Mouse (Mus musculus): Measurements from ENCODE around the gene Vmn1r5.
A peak's percentile ranks its signal among the peaks of the same experiment; 100 is the strongest.
"Not testable (repeated sequence)": the region's sequence is repeated elsewhere in the genome, so short reads cannot be mapped to it uniquely, and the experiment has no call there.

Gene Vmn1r5

DNA sequence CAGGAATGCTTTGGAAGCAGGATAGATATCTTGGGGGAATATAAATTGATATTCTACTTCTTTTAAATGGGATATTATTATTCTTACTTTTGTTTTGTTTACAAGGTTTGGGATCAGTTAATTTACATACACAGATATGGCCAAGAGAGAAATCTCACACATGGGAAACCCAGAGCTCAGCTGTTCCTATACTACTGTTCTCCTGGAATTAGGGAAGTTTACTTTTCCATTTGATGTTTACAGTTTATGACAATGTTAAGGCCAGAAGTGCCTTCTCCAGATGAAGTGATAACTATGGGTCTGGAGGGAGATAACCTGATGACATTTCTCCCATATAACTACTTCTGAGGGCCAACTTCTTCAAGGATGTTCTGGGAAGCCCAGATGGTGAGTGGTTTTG is at the start of gene Vmn1r5:
Vmn1r5 (plus strand) TSS at position 301 of the 400 bp plus-strand sequence.
- DNase-seq (ENCODE audit: low read depth, low spot score) = no peak

DNA sequence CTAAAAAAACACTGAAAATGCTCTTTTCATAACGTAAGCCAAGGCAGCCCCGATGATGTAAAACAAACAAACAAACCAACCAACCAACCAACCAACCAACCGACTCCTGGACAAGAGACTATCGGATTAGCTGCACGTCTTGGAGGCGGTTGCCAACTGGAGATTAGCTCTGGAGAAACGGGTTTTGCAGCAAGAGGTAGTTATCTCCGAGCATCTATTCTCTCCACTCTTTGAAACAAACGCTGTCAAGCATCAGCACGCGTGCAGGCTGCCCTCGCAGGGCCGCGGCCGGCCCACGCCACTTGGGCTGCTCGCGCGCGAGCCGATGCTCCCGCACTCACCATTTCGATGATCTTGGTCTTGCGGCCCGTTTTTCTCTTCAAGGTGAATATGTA is 46.7 kb upstream of the Vmn1r5 start:
- DNase-seq (ENCODE audit: low read depth, low spot score) = no peak

DNA sequence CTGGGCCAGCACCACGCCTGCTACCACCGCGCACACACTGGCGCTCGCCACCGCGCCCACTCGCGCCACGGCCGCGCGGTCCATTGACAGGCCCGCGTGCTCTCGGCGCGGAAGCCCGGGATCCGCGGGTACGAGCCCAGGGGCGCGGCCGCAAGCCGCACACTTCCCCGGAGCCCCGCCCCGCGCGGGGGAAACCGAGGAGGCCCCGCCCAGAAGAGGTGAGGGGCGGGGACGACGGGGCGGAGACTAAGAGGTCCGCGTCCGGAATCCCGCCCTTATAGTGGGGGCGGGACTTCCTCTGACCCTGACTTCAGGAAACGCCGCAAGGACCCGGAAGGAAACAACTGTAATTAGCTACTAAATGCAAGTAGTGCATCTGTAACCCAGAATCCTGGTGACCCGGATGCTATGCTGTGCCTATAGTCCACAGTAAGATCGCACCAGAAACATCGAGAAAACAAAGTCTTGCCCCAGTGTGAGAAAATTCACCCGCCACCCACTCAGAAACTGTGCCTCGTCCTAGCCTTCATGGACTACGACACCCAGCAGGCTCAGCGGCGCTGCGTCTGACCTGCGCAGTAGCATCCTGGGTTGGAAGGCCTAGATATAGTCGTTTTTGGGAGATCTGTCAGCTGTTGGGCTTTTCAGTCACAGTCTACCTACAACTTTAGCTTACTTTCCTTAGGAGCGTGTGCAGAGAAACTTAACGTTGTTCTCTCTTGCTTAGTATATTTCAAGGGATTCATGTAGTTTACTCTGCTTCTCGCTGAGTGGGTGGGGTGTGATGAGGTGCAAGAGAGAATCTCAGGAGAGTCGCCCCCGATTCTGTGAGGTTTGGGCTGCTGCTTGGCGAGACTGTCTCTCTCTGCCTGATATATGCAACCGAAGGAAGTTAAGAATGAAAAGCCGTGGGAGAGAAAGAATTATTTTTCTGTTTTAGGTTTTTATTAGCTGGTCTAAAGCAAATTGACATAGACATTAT is 46.1 kb upstream of the Vmn1r5 start, which contains the start of the genes Nt5c3 and Vmn1r4:
Nt5c3 (minus strand) TSS at position 207 of the 982 bp plus-strand sequence.
Vmn1r4 (plus strand) TSS at position 290 of the 982 bp plus-strand sequence.
- peak; percentile 95 for DNase-seq (ENCODE audit: low read depth, low spot score)

DNA sequence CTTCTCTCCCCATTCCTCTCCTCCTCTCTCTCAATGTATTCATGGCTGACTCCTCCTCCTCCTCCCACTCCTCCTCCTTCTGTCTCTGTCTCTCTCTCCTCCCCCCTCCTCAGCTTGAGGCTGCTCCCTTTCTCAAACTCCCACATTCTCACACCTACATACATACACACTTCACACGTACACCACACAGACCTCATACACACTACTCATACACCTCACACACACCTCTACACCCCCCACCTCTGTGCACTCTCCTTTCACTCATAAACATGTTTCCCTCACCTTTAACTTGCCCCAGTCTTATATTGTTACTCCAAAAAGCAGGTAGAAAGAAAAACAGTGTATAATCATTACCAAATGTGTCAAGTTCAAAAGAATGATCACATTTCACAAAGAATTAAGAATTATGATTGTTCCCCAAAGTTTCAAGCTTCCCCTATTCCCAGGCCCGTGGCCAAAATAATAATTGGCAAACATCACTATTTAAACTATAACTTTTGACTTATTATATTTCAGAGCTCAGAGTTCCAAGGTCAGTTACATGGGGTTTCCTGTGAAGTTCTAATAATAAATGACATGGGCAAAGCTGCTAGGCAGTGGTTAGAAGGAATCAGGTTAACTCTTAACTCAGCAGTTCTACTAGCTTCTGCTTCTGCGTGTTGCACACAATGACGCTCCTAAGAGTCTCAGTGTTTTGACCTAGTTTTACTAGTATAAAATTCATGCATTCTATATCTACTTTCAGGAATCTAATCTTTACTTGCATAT is 38.2 kb upstream of the Vmn1r5 start:
- DNase-seq (ENCODE audit: low read depth, low spot score) = no peak

DNA sequence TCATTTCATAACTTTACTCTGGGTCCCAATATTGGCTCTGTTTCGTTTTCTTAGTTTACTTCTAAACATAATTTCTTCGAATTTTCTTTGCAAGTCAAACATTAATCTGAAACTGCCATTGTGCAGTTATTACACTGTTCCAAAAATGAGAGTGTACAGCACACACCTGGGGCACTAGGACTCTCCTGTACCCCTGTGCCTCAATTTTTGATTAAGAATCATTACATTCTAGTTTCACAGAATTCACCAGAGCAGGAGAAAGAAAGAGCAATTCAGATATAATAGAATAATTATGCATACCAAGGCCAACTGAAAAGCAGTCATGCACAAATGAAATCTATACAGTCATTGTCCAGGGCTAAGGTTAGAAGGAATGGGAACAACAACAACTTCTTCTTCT is 37.6 kb upstream of the Vmn1r5 start:
- DNase-seq (ENCODE audit: low read depth, low spot score) = no peak

DNA sequence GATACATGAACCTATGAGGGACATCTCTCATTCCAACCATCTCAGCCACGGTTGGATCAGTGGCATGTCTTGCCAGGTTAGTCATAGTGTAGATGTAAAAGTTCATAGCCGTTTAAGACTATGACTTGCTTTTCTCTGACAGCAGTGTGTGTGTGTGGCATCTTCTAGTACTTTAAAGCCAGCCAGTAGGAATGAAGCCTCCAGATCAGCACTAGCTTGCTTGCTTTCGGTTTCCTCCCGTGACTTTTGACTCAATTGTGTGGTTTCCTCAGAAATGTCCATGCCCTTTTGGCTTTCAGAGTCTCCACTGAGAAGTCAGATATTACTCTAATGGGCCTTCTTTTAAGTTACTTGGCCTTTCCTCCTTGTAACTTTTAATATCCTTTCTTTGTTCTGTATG is 35.7 kb upstream of the Vmn1r5 start:
- no peak for DNase-seq (ENCODE audit: low read depth, low spot score)

DNA sequence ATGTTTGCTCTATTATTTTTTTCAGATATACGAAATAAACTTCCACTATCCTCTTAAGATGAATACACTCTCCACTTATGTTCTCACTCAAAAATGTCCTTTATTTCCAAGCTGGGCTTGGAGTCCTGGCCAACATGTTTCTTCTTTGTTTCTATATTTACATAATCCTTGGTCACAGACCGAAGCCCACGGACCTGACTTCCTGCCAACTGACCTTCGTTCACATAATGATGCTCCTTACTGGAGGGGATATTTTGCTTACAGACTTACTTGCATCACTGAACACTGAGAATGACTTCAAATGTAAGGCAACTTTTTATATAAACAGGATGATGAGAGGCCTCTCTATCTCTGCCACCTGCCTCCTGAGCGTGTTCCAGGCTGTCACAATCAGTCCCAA is 13.6 kb upstream of the Vmn1r5 start:
- DNase-seq (ENCODE audit: low read depth, low spot score) = no peak

DNA sequence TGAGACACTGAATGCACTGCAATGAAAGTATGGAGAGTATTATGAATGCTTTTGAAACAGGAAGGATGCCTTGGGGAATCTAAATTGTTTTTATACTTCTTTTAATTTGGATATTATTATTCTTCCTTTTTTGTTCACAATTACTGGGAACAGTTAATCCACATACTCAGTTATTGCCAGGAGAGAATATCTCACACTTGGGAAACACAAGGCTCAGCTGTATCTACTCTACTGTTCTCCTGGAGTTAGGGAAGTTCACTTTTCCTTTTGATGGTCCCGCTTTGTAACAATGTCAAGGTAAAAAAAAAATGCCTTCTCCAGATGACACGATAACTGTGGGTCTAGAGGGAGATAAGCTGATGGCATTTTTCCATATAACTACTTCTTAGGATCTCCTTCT is 26.9 kb downstream of the Vmn1r5 start, which contains the start of gene Vmn1r6:
Vmn1r6 (plus strand) TSS at position 301 of the 400 bp plus-strand sequence.
- DNase-seq (ENCODE audit: low read depth, low spot score) = no peak

DNA sequence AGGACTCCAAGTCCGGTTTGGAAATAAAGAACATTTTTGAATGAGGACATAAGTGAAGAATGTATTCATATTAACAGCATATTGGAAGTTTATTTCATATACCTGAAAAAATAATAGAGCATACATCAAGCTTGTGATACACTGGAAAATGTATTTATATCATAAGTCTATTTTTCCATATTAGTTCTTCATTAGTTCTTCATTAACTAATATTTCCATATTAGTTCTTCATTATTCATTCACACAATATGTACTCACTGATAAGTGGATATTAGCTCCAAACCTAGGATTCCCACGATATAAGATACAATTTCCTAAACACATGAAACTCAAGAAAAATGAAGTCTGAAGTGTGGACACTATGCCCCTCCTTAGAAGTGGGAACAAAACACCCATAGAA is 55.2 kb downstream of the Vmn1r5 start, which contains the start of gene Vmn1r7:
Vmn1r7 (minus strand) TSS at position 101 of the 400 bp plus-strand sequence.
- DNase-seq (ENCODE audit: low read depth, low spot score) = not testable (repeated sequence)

DNA sequence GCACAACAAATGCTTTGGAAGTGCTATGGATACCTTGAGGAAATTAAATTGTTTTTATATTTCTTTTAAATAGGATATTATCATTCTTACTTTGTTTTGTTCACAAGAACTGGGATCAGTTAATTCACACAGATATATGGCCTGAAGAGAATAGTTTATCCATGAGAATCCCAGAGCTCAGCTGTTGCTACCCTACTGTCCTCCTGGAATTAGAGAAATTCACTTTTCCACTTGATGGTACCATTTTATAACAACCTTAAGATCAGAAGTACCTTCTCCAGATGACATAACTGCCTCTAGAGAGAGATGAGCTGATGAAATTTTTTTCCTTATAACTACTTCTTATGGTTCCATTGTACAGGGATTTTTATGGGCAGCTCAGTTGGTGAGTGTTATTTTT is 61.9 kb downstream of the Vmn1r5 start, which contains the start of gene Vmn1r8:
Vmn1r8 (plus strand) TSS at position 301 of the 400 bp plus-strand sequence.
- no peak for DNase-seq (ENCODE audit: low read depth, low spot score)

DNA sequence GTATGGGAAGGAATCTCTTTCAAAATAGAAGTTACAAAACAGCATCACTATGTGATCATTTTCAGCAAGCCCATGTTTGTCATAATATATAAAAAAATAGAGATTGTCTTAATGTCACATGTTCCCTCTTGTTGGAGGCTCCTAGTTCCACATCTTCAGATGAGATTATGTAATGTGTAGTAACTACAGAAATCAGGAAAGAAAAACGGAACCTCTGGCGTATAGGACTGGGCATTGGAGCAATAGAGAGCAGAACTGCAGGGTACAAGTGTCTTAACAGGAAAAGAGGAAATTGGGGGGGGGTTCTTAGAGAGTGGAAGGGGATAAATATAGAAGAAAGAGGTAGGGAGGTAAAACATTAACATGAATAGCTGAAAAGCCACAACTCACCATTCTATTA is 64.6 kb downstream of the Vmn1r5 start:
- no peak for DNase-seq (ENCODE audit: low read depth, low spot score)
